Mouse (Mus musculus) ES-Bruce4 (cell line): ENCODE results near the gene Inpp5d. TPM values are rescaled to one million over a fixed set of nuclear protein-coding genes. Genes with fewer than 3 reads are reported as not detected.
A peak's percentile ranks its signal among the peaks of the same experiment; 100 is the strongest.

ENCODE experiments used
- H3K27ac ChIP-seq: 2 replicates; pipeline ENCODE4 v1.5.1; 2012; ENCODE audit warnings: low read length, inconsistent platforms; ENCODE audit not compliant: insufficient read depth
- H3K27me3 ChIP-seq: 2 replicates; pipeline ENCODE4 v1.6.1; 2012; ENCODE audit warnings: mild to moderate bottlenecking, low read length, inconsistent platforms; ENCODE audit not compliant: control insufficient read depth, poor library complexity, insufficient read depth, severe bottlenecking
- H3K36me3 ChIP-seq: 2 replicates; pipeline ENCODE4 v1.6.1; 2012; ENCODE audit warnings: inconsistent platforms, mild to moderate bottlenecking, low read length, moderate library complexity; ENCODE audit not compliant: control insufficient read depth, poor library complexity, insufficient read depth, severe bottlenecking
- H3K4me1 ChIP-seq: one replicate; pipeline ENCODE4 v1.8.1; 2011; ENCODE audit warnings: low read length; ENCODE audit not compliant: control insufficient read depth, insufficient read depth
- H3K4me3 ChIP-seq: 2 replicates; pipeline ENCODE4 v1.5.1; 2011; ENCODE audit warnings: low read depth, mild to moderate bottlenecking, low read length
- H3K9ac ChIP-seq: 2 replicates; pipeline ENCODE4 v1.6.1; 2012; ENCODE audit warnings: low read depth, mild to moderate bottlenecking, inconsistent platforms; ENCODE audit not compliant: poor library complexity, severe bottlenecking
- H3K9me3 ChIP-seq: replicated peaks from 2 replicates; pipeline ENCODE4 v1.6.1; 2012; ENCODE audit warnings: mild to moderate bottlenecking, low read length, inconsistent platforms; ENCODE audit not compliant: control insufficient read depth, poor library complexity, insufficient read depth, severe bottlenecking
- CTCF ChIP-seq: IDR thresholded peaks from one replicate; pipeline ENCODE4 v1.8.1; 2011; ENCODE audit warnings: low read depth, low read length
- EP300 ChIP-seq: IDR thresholded peaks from 2 replicates; pipeline ENCODE4 v1.6.1; 2011; ENCODE audit warnings: low read depth, low read length; ENCODE audit not compliant: insufficient read depth
- POLR2A ChIP-seq: IDR thresholded peaks from one replicate; pipeline ENCODE4 v1.8.1; 2011; ENCODE audit warnings: low read length; ENCODE audit not compliant: insufficient read depth
- polyA plus RNA-seq: library from polyadenylated mRNA; stranded (reverse); fragments of >200 nt; gene quantifications from 2 replicates; pipeline ENCODE4 v1.2.4, GENCODE M21; 2011; ENCODE audit warnings: low read depth; ENCODE audit not compliant: missing spikeins, insufficient read depth, insufficient read length

The Inpp5d gene
- polyA plus RNA-seq, 1 experiment: 16.8 TPM

DNA sequence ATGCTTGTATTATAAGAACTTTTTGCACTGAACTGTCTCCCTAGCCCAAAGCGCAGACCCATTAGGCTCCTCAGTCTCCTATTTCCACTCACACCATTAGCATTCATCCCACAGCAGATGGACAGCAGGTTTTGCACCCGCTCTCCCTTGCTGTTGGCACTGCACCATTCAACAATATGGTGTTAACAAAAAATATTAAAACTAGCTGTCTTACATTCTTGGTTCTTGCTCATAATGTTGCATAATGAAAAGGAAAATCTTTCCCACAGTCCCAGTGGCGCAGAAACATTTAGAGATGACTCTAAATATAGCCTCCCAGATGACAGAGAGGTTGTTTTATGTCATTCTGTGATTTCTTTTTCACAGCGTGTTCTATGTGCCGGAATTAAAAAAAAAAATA lies 113.1 kb downstream of the Inpp5d start:
- Histone ChIP-seq H3K9me3 (no peaks in the 10 kb centered on the region), H3K36me3 (no peaks in the 10 kb centered on the region), H3K9ac (no peak overlapping the region), H3K4me1 (peaks cover 7% of the 10 kb centered on the region), H3K27me3 (no peaks in the 10 kb centered on the region), H3K4me3 (no peak overlapping the region), H3K27ac (no peak overlapping the region)
- TF ChIP-seq EP300 (no peak), POLR2A (no peak), CTCF (no peak)

GRCm38 (mm10) chr1:87734153-87734552 lies 114.0 kb downstream of the Inpp5d start:
- Histone ChIP-seq H3K27ac (no peak overlapping the region), H3K36me3 (no peaks in the 10 kb centered on the region), H3K4me1 (peaks cover 4% of the 10 kb centered on the region), H3K9ac (no peak overlapping the region), H3K4me3 (no peak overlapping the region), H3K27me3 (no peaks in the 10 kb centered on the region), H3K9me3 (no peaks in the 10 kb centered on the region)
- TF ChIP-seq EP300: no peak
- TF ChIP-seq POLR2A: no peak
- no peak for TF ChIP-seq CTCF

DNA sequence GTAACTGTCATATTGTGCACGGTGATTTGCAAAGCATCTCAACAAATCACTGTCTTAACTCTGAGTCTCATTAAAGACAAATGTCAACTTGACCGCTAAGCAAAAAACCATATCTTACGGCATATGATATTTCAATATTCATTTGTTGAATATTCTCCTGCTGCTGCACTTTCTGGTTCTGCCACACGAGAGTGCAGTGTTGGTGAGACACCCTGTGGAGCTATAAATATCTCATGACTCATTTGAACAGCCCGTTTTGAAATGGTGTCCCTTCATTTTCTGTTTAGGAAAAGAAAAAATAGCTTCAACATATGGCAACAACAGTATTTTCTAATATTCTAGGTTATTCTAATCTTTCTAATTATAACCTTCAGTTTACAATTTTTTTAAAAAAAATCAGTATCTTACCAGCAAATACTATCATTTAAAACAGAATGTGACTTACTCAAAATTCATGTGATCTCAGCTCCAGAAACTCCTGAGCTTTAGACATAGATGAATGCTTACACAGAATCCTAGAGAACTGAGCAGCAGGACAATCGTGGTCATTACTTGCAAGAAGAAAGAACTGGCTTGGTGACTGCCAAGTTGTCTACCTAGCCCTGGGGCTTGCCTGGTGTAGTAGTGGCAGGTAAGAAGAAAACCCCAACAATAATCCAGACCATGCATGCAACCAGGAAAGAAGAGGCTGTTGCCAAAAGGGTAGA lies 120.6 kb downstream of the Inpp5d start:
- Histone ChIP-seq H3K27ac (no peak overlapping the region), H3K4me3 (no peak overlapping the region), H3K27me3 (no peaks in the 10 kb centered on the region), H3K4me1 (no peaks in the 10 kb centered on the region), H3K9me3 (no peaks in the 10 kb centered on the region), H3K36me3 (no peaks in the 10 kb centered on the region), H3K9ac (no peak overlapping the region)
- TF ChIP-seq CTCF: no peak
- no peak for TF ChIP-seq POLR2A
- no peak for TF ChIP-seq EP300

- Histone ChIP-seq H3K4me3 (no peak overlapping the region), H3K9ac (no peak overlapping the region), H3K9me3 (no peaks in the 10 kb centered on the region), H3K27ac (no peak overlapping the region), H3K36me3 (no peaks in the 10 kb centered on the region), H3K4me1 (no peaks in the 10 kb centered on the region), H3K27me3 (no peaks in the 10 kb centered on the region)
- no peak for TF ChIP-seq CTCF
- no peak for TF ChIP-seq EP300
- no peak for TF ChIP-seq POLR2A
Measured at GRCm38 (mm10) chr1:87749360-87749973, 129.4 kb downstream of the Inpp5d start.

DNA sequence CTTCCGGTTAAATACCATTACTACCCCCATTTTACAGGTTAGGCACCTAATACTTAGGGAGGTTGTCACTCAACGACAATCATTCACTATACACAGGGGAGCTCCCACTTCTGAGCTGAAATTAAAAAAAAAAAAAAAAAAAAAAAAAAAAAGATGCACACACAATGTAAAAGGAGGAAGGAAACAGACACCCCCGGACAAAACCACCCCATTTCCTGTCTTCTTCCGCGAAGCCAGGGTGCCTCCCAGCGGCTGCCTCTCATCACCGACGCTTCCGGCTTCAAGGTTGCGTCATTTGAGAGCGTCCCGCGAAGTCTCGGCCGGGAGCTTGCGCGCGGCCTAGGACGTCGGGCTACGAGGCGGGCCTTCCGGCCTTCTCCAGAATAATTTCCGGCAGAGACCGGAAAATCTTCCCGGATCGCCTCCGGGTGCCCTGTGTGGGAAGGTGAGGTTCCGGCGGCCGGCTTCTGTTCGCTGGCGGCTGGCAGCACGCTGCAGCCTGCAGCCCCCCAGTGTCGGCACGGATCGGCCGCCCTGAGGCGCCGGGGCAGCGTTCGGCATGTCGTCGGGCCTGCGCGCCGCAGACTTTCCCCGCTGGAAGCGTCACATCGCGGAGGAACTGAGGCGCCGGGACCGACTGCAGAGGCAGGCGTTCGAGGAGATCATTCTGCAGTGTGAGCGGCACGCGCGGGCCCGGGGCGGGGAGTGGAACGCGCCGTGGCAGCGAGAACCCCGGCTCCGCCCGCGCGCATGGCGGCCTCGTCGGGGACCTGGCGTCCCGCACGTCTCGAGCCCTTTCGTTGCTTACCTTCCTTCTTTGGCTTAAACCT lies 135.7 kb downstream of the Inpp5d start, which contains the start of gene Atg16l1:
Gene Atg16l1, plus strand, starts transcription at position 230 of the 830 bp plus-strand sequence.
- no peaks in the 10 kb centered on the region for H3K27me3 ChIP-seq
- H3K36me3 ChIP-seq: peaks cover 26% of the 10 kb centered on the region
- TF ChIP-seq EP300: peak; percentile 53; the same call in 1 of the 2 replicates
- TF ChIP-seq CTCF: peak; percentile 59
- no peak for TF ChIP-seq POLR2A
- peak within 1 kb of the TSS; percentile 95 for H3K9ac ChIP-seq
- no peak within 1 kb of the TSS for H3K27ac ChIP-seq
- H3K9me3 ChIP-seq: no peaks in the 10 kb centered on the region
- H3K4me1 ChIP-seq: no peaks in the 10 kb centered on the region
- peak within 1 kb of the TSS; percentile 93 for H3K4me3 ChIP-seq

DNA sequence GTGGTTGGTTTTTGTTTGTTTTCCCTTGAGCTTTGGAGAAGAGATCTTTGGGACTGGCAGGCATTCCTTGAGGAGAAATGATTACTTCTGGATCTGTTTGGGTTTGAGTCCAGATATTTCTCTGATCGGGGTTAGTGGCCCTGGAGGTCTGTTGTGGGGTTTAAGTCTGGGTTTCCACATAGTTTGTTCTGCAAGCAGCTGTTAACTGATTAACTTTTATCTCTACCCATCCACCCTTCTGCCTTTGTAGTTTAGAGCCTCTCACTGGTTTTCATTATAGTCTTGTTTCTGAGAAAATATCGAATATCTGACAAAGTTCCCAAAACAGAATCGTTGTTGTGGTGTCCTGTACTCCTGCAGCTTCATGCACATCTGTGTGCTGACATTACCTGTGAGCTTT lies 143.7 kb downstream of the Inpp5d start:
- H3K4me3 ChIP-seq: no peak overlapping the region
- no peaks in the 10 kb centered on the region for H3K4me1 ChIP-seq
- no peak overlapping the region for H3K9ac ChIP-seq
- no peak overlapping the region for H3K27ac ChIP-seq
- H3K9me3 ChIP-seq: no peaks in the 10 kb centered on the region
- no peaks in the 10 kb centered on the region for H3K27me3 ChIP-seq
- TF ChIP-seq POLR2A: no peak
- TF ChIP-seq EP300: no peak
- no peak for TF ChIP-seq CTCF
- H3K36me3 ChIP-seq: peaks cover 88% of the 10 kb centered on the region
